Mouse (Mus musculus): ENCODE results near the gene Ddx55.

DNA sequence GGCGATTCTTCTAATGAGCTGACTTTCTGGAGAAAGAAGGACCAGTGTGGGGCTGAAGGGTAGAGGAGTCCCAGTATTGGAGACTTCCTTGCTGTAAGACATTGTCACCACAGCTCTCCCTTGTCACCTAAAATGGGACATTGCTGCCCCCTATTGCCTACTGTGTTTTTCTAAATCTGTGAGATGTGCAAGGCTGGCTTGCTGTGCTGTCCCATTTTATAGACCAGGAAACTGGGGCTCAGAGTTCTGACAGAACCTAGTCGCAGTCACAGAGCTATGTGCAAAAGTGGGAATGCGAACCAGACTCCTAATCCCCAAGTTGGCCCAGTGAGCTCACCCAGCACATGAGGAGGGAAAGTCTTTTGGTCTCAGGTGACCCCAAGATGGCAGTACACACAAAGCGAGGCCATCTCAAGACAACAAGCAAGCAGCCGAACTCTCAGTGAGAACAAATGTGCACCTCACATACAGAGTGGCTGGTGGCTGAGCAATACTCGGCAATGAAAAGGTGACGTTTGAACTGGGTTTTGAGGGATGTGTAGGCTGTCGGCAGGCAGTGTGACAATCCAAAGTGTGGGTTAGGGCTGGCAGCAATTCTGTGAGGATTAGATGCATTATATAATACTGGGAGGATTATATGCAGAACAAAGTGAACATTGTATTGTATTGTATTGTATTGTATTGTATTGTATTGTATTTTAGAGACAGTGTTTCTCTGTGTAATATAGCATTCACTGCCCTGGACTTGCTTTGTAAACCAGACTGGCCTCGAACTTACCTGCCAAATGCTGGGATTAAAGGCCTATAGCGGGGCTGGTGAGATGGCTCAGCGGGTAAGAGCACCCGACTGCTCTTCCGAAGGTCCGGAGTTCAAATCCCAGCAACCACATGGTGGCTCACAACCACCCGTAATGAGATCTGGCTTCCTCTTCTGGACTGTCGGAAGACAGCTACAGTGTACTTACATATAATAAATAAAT lies 13.6 kb upstream of the Ddx55 start:
- TF ChIP-seq POLR2A (IDR thresholded peaks at IDR 0.05; ENCODE audit: insufficient read depth, low read depth, low read length) (no peak), CTCF (IDR thresholded peaks at IDR 0.05) (peak; percentile 80)

Measured in heart, adult 2 months (tissue).